Mouse (Mus musculus) hindbrain, embryonic 13.5 days (tissue): Measurements from ENCODE around the gene Anxa9. TPM values are rescaled to one million over a fixed set of nuclear protein-coding genes. Genes with fewer than 3 reads are reported as not detected.

Experiments
- ATAC-seq: fragments of 200-750 bp; cut with Nextera tagmentation; 2 replicates; pipeline ENCODE4 v1.8.0; 2017; ENCODE audit warnings: moderate TSS enrichment; ENCODE audit not compliant: low FRiP score
- H3K27ac ChIP-seq: fragments of 300-500 bp; sonication (generic); 2 replicates; pipeline ENCODE4 v1.5.1; 2015; ENCODE audit warnings: inconsistent platforms, mild to moderate bottlenecking, moderate library complexity
- H3K27me3 ChIP-seq: fragments of 300-500 bp; sonication (generic); 2 replicates; pipeline ENCODE4 v1.6.1; 2015; ENCODE audit warnings: mild to moderate bottlenecking, inconsistent platforms
- H3K36me3 ChIP-seq: fragments of 300-500 bp; sonication (generic); 2 replicates; pipeline ENCODE4 v1.6.1; 2015; ENCODE audit warnings: mild to moderate bottlenecking, inconsistent platforms
- H3K4me1 ChIP-seq: fragments of 300-500 bp; sonication (generic); replicated peaks from 2 replicates; pipeline ENCODE4 v1.6.1; 2015; ENCODE audit warnings: inconsistent platforms
- H3K4me2 ChIP-seq: fragments of 300-500 bp; sonication (generic); 2 replicates; pipeline ENCODE4 v1.6.1; 2015; ENCODE audit warnings: inconsistent platforms, mild to moderate bottlenecking, moderate library complexity
- H3K4me3 ChIP-seq: fragments of 300-500 bp; sonication (generic); 2 replicates; pipeline ENCODE4 v1.5.1; 2015; ENCODE audit warnings: mild to moderate bottlenecking, inconsistent platforms
- H3K9ac ChIP-seq: fragments of 300-500 bp; sonication (generic); 2 replicates; pipeline ENCODE4 v1.6.1; 2015; ENCODE audit warnings: mild to moderate bottlenecking, inconsistent platforms
- H3K9me3 ChIP-seq: fragments of 300-500 bp; sonication (generic); 2 replicates; pipeline ENCODE4 v1.6.1; 2016; ENCODE audit warnings: inconsistent platforms
- WGBS: fragments of 180-500 bp; shearing (Covaris S2); methylation state at CpG from one replicate; pipeline ENCODE4 v1.1.7; 2015; 5-methylcytosine and 5-hydroxymethylcytosine counted together
- polyA plus RNA-seq: library from polyadenylated mRNA; unstranded; fragments of >200 nt; fragmentation: Nextera tagmentation; extraction: Ambion mirVana; gene quantifications from 2 replicates; pipeline ENCODE4 v1.2.1, GENCODE M21; 2015

Anxa9 gene
- polyA plus RNA-seq, 1 experiment from 2014 or later, result 0.38 TPM

- H3K9me3 ChIP-seq, result no peaks in the 10 kb centered on the region
- H3K27me3 ChIP-seq, result no peaks in the 10 kb centered on the region
- H3K27ac ChIP-seq, result no peak overlapping the region
- no peak overlapping the region for H3K4me2 ChIP-seq
- WGBS, result 74% methylated on average over 12 of the region's 12 CpGs
- H3K36me3 ChIP-seq, result peaks cover 50% of the 10 kb centered on the region
- ATAC-seq, result no peak
- no peak overlapping the region for H3K4me3 ChIP-seq
- no peak overlapping the region for H3K9ac ChIP-seq
- peaks cover 34% of the 10 kb centered on the region for H3K4me1 ChIP-seq
These were observed 13.0 kb upstream of the Anxa9 start for GRCm38 (mm10) chr3:95319701-95320625.

DNA sequence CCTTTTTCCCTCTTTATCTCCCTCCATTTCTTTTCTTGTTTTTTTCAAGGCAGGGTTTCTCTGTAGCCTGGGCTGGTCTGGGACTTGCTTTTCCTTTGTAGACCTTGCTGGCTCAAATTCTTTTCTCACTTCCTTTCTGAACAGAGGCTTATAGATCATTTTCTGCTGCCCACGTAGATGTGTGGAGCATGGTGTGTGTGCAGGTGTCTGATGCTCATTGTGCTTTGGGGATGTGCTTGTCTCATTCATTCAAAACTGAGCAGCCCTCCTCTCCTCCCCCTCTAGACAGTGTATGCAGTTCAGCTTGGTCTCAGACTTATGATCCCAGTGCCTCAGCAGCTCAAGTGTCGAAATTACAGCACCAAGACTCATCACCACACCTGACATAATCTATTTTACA is 12.1 kb upstream of the Anxa9 start:
- Histone ChIP-seq H3K4me2 (no peak overlapping the region), H3K27ac (no peak overlapping the region), H3K9me3 (no peaks in the 10 kb centered on the region), H3K4me3 (no peak overlapping the region), H3K9ac (peak overlapping the region; percentile 29; the same call in 1 of the 2 replicates), H3K36me3 (peaks cover 42% of the 10 kb centered on the region), H3K4me1 (peaks cover 42% of the 10 kb centered on the region), H3K27me3 (no peaks in the 10 kb centered on the region)
- WGBS, result 76% methylated on average over 2 of the region's 2 CpGs
- no peak for ATAC-seq

DNA sequence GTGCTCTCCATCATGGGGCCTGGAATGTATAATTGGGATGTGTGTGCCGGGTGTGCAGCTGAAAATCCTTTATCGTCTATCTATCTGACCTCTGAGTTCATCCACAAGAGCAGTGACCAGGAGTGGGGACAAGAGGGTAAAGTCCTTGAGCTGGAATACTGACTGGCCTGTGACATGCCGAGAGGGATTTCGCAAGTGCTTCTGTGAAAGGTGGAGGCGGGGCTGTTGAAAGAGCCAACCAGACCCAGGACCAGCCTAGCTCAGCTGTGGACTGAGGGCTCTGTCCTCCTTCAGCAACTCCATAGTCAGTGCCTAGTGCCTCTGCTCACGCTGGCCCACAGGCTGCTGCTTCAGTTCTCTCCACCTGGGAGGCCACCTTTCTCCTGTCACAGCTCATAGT is 11.6 kb upstream of the Anxa9 start:
- Histone ChIP-seq H3K9me3 (no peaks in the 10 kb centered on the region), H3K27ac (no peak overlapping the region), H3K9ac (peak overlapping the region; percentile 29; the same call in 1 of the 2 replicates), H3K36me3 (peaks cover 36% of the 10 kb centered on the region), H3K27me3 (no peaks in the 10 kb centered on the region), H3K4me1 (peaks cover 42% of the 10 kb centered on the region), H3K4me3 (no peak overlapping the region), H3K4me2 (no peak overlapping the region)
- 51% methylated on average over 6 of the region's 6 CpGs for WGBS
- no peak for ATAC-seq

DNA sequence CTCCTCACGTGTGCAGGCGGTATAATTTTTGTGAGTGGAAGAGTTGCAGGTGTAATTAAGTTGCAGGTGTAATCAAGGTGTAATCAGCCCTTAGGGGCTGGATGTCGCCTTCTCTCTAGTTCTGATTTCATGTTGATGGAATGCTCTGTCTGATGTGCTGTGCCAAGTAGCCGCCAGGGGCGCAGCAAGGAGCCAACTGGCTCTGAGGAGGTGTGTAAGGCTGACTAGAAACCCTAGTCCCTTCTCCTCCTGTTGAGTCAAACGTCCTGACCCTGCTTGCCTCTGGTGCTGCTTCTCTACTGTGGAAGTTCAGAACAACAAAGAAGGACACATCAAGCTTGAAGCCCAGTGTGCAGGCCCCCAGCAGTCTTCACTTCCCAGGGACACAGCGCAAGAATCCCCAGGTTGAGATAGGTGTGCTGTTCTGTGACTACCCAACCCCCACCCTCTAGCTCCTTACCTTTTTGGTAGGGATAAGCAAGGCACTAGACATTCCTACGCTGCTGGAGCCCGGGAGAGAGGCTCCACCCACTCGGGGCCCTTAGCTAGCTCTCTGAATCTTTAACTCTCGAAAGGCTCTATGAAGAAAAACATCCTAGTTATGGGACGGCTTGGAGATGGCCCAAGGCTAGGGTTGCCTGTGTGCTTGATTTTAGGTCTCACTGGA is 10.6 kb upstream of the Anxa9 start:
- peak overlapping the region; percentile 2; the same call in 1 of the 2 replicates for H3K4me2 ChIP-seq
- H3K4me1 ChIP-seq, result peaks cover 42% of the 10 kb centered on the region
- H3K27ac ChIP-seq, result 0 out of 2 replicates have a peak overlapping the region, but pooled peaks have one; percentile 14
- ATAC-seq, result no peak
- H3K4me3 ChIP-seq, result 0 out of 2 replicates have a peak overlapping the region, but pooled peaks have one; percentile 1
- H3K9me3 ChIP-seq, result no peaks in the 10 kb centered on the region
- H3K36me3 ChIP-seq, result peaks cover 26% of the 10 kb centered on the region
- WGBS, result 23% methylated on average over 12 of the region's 12 CpGs
- no peaks in the 10 kb centered on the region for H3K27me3 ChIP-seq
- H3K9ac ChIP-seq, result peak overlapping the region; percentile 20; the same call in 1 of the 2 replicates

DNA sequence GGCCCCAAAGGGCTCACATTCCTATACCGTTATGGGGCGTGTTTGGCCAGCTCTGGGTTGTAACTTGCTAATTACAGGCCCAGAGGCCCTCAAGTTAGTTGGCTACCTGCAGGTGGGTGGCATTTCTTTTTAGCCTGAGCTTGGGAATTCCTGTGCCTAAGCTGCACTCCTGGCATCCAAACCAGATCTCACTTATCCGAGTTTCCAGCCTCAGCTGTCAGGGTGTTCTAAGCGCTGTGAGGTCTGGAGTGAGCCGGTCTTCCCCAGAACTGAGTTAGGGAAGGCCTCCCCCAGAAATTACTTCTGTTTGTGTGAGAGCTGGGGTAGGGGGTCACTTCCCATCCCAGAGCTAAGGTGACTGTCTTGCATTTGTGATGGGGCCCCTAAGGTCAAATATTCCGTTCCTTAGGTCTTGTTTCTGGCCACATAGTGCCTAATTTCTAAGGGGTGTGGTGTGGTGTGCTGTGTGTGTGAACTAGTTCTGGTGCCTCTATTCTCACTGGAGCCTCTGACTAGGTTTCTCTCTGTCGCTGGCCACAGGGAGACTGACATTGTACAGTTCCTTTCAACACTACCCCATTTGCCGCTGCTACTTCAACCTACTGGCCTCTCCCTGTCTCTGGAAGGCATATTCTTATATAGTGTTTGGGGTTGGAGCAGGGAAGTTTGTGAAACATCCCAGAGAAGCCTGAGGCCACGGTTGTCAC is 9.0 kb upstream of the Anxa9 start:
- Histone ChIP-seq H3K36me3 (peaks cover 10% of the 10 kb centered on the region), H3K27me3 (no peaks in the 10 kb centered on the region), H3K4me1 (peaks cover 42% of the 10 kb centered on the region), H3K9me3 (no peaks in the 10 kb centered on the region), H3K27ac (peak overlapping the region; percentile 93), H3K4me2 (peak overlapping the region; percentile 79), H3K9ac (peak overlapping the region; percentile 97), H3K4me3 (peak overlapping the region; percentile 86)
- no peak for ATAC-seq
- 19% methylated on average over 9 of the region's 9 CpGs for WGBS

DNA sequence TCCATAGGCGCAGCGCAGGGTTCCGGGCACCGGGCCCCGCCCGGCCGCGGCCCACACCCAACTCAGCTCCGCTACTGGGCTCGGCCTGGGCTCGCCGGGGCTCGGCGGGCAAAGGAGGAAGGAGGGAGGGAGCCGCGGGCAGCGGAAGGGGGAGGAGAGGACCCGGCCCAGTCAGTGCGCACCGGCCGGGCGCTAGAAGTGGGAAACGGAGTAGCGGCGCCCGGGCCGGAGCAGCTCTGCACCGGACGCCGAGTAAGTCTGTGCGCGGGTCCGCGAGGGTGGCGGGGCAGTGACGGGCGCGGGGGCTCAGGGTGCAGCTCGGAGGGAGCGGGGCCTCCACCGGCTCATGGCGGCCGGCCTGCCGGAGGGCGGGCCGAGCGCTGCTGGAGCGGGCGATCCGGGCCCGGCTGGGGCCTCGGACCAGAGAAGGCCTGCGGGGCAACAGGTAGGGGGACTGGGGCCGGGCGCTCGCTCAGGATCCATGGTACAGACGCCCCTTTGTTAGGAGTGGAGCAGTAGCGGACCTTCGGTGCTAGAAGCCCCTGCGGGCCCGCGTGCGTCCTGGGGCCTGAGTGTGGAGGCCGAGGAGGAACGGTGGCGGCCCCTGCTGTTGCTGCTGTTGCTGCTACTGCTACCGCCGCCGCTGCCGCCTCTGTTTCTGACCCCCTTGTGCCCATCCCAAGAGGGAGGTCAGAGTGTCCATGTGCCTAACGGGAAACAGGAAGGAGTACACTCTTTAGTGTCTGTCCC is 8.3 kb upstream of the Anxa9 start:
- Histone ChIP-seq H3K9ac (peak overlapping the region; percentile 97), H3K4me2 (peak overlapping the region; percentile 79), H3K27me3 (no peaks in the 10 kb centered on the region), H3K4me3 (peak overlapping the region; percentile 86), H3K36me3 (peaks cover 3% of the 10 kb centered on the region), H3K27ac (peak overlapping the region; percentile 93), H3K4me1 (peaks cover 42% of the 10 kb centered on the region), H3K9me3 (no peaks in the 10 kb centered on the region)
- WGBS, result under 1% methylated on average over 62 of the region's 71 CpGs
- ATAC-seq, result peak; percentile 92

- Histone ChIP-seq H3K9me3 (no peaks in the 10 kb centered on the region), H3K4me3 (peak within 1 kb of the TSS; percentile 86), H3K4me2 (peak within 1 kb of the TSS; percentile 79), H3K27ac (peak within 1 kb of the TSS; percentile 93), H3K36me3 (no peaks in the 10 kb centered on the region), H3K9ac (peak within 1 kb of the TSS; percentile 97), H3K27me3 (no peaks in the 10 kb centered on the region), H3K4me1 (peaks cover 42% of the 10 kb centered on the region)
- ATAC-seq, result peak; percentile 17
- 3% methylated on average over 27 of the region's 27 CpGs for WGBS
These were observed 7.6 kb upstream of the Anxa9 start, which contains the start of gene Cers2 for GRCm38 (mm10) chr3:95314486-95315093. TSS of gene Cers2 (plus strand) at chr3:95314791.

- H3K4me2 ChIP-seq, result peak overlapping the region; percentile 79
- H3K36me3 ChIP-seq, result no peaks in the 10 kb centered on the region
- H3K4me3 ChIP-seq, result peak overlapping the region; percentile 86; the same call in 1 of the 2 replicates
- 58% methylated on average over 6 of the region's 6 CpGs for WGBS
- no peaks in the 10 kb centered on the region for H3K9me3 ChIP-seq
- peak overlapping the region; percentile 93; the same call in 1 of the 2 replicates for H3K27ac ChIP-seq
- H3K4me1 ChIP-seq, result peaks cover 40% of the 10 kb centered on the region
- peak overlapping the region; percentile 97; the same call in 1 of the 2 replicates for H3K9ac ChIP-seq
- H3K27me3 ChIP-seq, result no peaks in the 10 kb centered on the region
- ATAC-seq, result no peak
These were observed 7.1 kb upstream of the Anxa9 start for GRCm38 (mm10) chr3:95314075-95314474.

DNA sequence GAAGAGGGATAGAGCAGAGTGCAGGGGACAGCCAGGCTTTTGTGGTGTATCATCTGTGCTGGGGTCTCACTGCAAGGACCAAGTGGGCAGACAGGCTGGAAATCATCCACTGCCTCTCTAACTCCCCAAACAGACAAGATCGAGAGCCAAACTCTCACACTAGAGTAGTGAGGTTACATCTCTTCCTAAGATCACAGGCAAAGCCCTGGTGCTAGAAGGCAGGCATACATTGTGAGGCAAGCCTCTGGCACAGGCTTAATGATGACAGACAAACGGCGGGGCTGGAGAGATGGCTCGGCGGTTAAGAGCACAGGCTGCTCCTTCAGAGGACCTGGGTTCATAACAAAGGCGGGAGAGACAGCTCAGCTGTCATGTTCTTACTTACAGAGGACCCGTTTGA is 6.5 kb upstream of the Anxa9 start:
- WGBS, result 44% methylated on average over 7 of the region's 7 CpGs
- no peak for ATAC-seq

GRCm38 (mm10) chr3:95312623-95313022 is 5.6 kb upstream of the Anxa9 start:
- H3K9ac ChIP-seq, result no peak overlapping the region
- peaks cover 28% of the 10 kb centered on the region for H3K4me1 ChIP-seq
- 88% methylated on average over 6 of the region's 6 CpGs for WGBS
- H3K4me2 ChIP-seq, result no peak overlapping the region
- no peaks in the 10 kb centered on the region for H3K27me3 ChIP-seq
- H3K9me3 ChIP-seq, result no peaks in the 10 kb centered on the region
- no peak for ATAC-seq
- no peak overlapping the region for H3K27ac ChIP-seq
- H3K36me3 ChIP-seq, result no peaks in the 10 kb centered on the region
- H3K4me3 ChIP-seq, result no peak overlapping the region

More for the DNA sequence above, 6.5 kb upstream of the Anxa9 start:
- Histone ChIP-seq H3K9me3 (no peaks in the 10 kb centered on the region), H3K4me2 (no peak overlapping the region), H3K9ac (0 out of 2 replicates have a peak overlapping the region, but pooled peaks have one; percentile 15), H3K4me3 (no peak overlapping the region), H3K4me1 (peaks cover 34% of the 10 kb centered on the region), H3K27ac (no peak overlapping the region), H3K36me3 (no peaks in the 10 kb centered on the region), H3K27me3 (no peaks in the 10 kb centered on the region)
